ENCODE assay signal across 9 mouse cellular contexts in the genomic region with DNA sequence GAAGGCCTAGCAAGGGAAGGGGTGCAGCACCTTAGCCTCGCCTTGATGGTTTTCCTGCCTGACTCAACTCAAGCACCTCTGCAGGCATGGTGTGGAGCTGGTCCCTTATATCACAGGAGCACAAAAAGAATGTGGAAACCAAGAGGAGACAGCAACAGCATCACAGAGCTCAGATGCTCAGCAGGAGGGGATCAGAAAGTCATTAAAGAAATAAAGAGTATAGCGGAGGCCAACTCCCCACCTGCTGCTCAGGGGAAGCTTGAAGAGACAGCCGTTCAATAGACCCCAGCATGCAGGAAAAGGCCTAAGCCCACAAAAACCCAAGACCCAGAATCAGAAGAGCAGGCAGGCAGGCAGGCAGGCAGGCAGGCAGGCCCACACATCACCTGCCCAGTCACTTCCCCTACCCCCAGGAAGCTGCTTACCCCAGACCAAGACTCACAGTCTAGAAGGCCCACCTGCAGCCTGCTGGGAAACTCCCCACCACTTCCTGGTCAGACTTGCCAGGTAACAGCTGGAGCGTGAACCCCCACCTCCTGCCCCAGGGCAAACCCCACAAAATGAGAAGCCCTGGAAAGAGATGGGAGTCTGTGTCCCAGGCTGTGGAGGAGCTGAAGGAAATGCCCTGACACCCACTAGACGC. TPM values are rescaled to one million over a fixed set of nuclear protein-coding genes. Genes with fewer than 3 reads are reported as not detected.
DNase-seq lines count a peak whose midpoint lies in the region; ATAC-seq lines count a peak whose summit lies in the region.
"Had no signal": no experiment of that assay in that cellular context is flagged by ENCODE, and none has a peak within 500 bp of the region (broad histone marks: within the 10 kb centered on the region; RNA-seq: fewer than 3 reads in every experiment).

No protein-coding gene starts in this region.

- H3K9ac ChIP-seq in liver, embryonic 11.5 days (ENCODE audit: low read depth, low read length) = 0 out of 2 replicates have a peak overlapping the region, but pooled peaks have one; percentile 12
- no peak overlapping the region for H3K9ac ChIP-seq in liver, embryonic 12.5 days
- H3K9ac ChIP-seq: embryonic facial prominence, embryonic 15.5 days had no signal

- no peaks in the 10 kb centered on the region for H3K36me3 ChIP-seq in liver, embryonic 11.5 days (ENCODE audit: control insufficient read depth, insufficient read depth, low read length)
- H3K36me3 ChIP-seq in liver, embryonic 12.5 days = no peaks in the 10 kb centered on the region
- H3K36me3 ChIP-seq: embryonic facial prominence, embryonic 15.5 days; neural tube, embryonic 13.5 days had no signal

- H3K4me3 ChIP-seq in liver, embryonic 11.5 days (ENCODE audit: low read depth, low read length) = no peak overlapping the region
- H3K4me3 ChIP-seq in liver, embryonic 12.5 days = no peak overlapping the region
- H3K4me3 ChIP-seq: embryonic facial prominence, embryonic 15.5 days; neural tube, embryonic 13.5 days had no signal

- no peak for DNase-seq in liver, embryonic 11.5 days (ENCODE audit: low spot score)
- DNase-seq in liver (no peak), adipocyte (ENCODE audit: low spot score) (no peak)
- DNase-seq in thymus, postnatal 25 days = peak; percentile 77
- DNase-seq in yolk sac, embryonic 10.5 days (ENCODE audit: low spot score) = no peak

- H3K27me3 ChIP-seq in liver, embryonic 11.5 days (replicated peaks; ENCODE audit: control insufficient read depth, insufficient read depth, low read length) = no peaks in the 10 kb centered on the region
- H3K27me3 ChIP-seq in liver, embryonic 12.5 days (replicated peaks) = no peaks in the 10 kb centered on the region
- H3K27me3 ChIP-seq: embryonic facial prominence, embryonic 15.5 days; neural tube, embryonic 13.5 days had no signal

- peak overlapping the region; percentile 13; the same call in 1 of the 2 replicates for H3K27ac ChIP-seq in liver, embryonic 11.5 days (ENCODE audit: low read depth, low read length)
- H3K27ac ChIP-seq in liver, embryonic 12.5 days = peak overlapping the region; percentile 47; the same call in 1 of the 2 replicates

- no peaks in the 10 kb centered on the region for H3K9me3 ChIP-seq in liver, embryonic 11.5 days (ENCODE audit: control insufficient read depth, low read length)
- no peaks in the 10 kb centered on the region for H3K9me3 ChIP-seq in liver, embryonic 12.5 days (replicated peaks)
- H3K9me3 ChIP-seq: embryonic facial prominence, embryonic 15.5 days; neural tube, embryonic 13.5 days had no signal

- H3K4me2 ChIP-seq in liver, embryonic 11.5 days = no peak overlapping the region
- H3K4me2 ChIP-seq in liver, embryonic 12.5 days = no peak overlapping the region
- H3K4me2 ChIP-seq: embryonic facial prominence, embryonic 15.5 days; neural tube, embryonic 13.5 days had no signal

- peaks cover 81% of the 10 kb centered on the region for H3K4me1 ChIP-seq in liver, embryonic 11.5 days (replicated peaks; ENCODE audit: control insufficient read depth, insufficient read depth, low read length)
- H3K4me1 ChIP-seq in liver, embryonic 12.5 days = peaks cover 97% of the 10 kb centered on the region

- 66% methylated on average over 5 of the region's 5 CpGs for WGBS in liver, embryonic 11.5 days
- 64% methylated on average over 5 of the region's 5 CpGs for WGBS in liver, embryonic 12.5 days (ENCODE audit: insufficient replicate concordance)

- no peak for ATAC-seq in liver, embryonic 11.5 days (replicated peaks; ENCODE audit: low FRiP score)
- ATAC-seq in activated CD4-positive, CD25-positive, alpha-beta regulatory T cell, adult 4 months = peak; percentile 55
- no peak for ATAC-seq in liver, embryonic 12.5 days

RNA-seq across cellular contexts. Expression of a gene that starts 39.6 kb away (rescaled TPM):
- 18.6 and 21.7 TPM in 2 replicates for polyA plus RNA-seq in liver, embryonic 11.5 days (2014; fragmentation: Nextera tagmentation; extraction: Ambion mirVana)
- 100 to 1,000 TPM; 127 to 150 TPM for polyA plus RNA-seq in activated CD4-positive, CD25-positive, alpha-beta regulatory T cell, adult 4 months (2017; shearing (Covaris generic))
- polyA plus RNA-seq in liver, embryonic 12.5 days (2016; fragmentation: Nextera tagmentation; extraction: Ambion mirVana) = 10.8 TPM in 2 replicates
